Mouse (Mus musculus): Measurements from ENCODE around the gene Daam1.

The Daam1 gene

DNA sequence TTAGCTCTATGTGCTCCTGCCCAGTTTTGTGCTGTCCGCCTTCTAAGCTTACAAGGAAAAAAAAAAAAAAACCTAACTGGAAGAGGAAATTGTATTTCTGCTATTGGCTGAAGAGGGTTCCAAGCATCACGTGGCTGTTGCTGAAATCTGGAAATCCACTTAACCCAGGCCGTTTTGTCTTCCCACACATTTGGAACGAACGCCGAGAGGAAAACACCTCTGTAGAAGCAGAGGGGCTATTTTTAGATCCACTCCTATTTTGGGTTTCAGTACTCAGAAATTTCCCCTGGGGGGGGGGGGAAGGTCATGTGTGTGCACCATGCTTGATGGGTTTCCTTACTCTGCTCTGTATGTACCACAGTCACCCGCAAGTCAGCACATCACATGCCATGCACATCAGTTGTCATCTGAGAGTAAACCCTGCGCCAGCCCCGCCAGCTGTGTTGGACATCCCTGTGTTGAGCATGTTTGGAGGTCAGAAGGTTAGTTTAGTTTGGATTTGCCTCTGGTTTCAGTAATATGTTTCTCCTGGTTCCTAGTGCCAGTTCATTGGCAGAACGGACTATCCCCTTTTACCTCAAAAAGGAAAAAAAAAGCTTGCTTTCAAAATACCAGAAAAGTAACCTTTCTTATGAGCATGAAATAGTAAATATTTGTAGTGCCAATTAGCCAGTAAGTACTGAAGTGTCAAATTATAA lies 33.1 kb downstream of the Daam1 start:
- DNase-seq (ENCODE audit: extremely low read depth, low read depth), result no peak

DNA sequence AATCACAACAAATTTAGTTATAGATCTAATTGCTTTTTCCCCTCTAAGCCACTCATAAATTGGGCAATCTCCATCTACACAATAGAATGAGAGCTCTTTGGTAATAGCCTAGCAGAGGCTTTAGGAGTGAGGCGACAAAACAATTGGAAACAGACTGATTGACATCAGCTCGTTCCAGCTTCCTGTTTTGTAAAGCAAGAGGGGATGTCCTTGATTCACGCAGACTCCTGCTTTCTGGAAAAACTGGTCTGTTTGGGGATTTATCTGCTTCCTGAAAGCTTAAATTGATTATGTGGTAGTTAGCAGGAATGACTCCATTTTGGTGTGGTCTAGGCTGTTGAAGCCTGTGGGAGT lies 33.6 kb downstream of the Daam1 start:
- DNase-seq (ENCODE audit: extremely low read depth, low read depth), result no peak

DNA sequence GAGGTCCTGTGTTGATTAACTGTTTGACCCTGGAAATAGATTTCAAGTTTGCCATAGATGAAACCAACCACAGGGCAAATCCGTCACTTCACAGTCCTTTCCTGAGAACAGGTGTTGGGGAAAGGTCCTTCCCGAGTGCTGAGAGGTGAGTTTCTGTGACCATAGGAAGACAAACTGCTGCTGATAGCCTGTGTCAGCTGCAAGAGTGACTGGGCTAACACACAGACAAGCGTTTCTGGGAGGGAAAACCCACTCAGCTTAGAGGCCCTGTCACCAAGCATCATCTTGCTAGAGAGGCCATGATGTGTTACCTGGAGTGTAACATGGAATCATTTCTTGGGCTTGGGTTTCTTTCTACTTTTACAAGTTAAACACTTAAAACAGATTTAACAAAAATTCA lies 35.1 kb downstream of the Daam1 start:
- no peak for DNase-seq (ENCODE audit: extremely low read depth, low read depth)

DNA sequence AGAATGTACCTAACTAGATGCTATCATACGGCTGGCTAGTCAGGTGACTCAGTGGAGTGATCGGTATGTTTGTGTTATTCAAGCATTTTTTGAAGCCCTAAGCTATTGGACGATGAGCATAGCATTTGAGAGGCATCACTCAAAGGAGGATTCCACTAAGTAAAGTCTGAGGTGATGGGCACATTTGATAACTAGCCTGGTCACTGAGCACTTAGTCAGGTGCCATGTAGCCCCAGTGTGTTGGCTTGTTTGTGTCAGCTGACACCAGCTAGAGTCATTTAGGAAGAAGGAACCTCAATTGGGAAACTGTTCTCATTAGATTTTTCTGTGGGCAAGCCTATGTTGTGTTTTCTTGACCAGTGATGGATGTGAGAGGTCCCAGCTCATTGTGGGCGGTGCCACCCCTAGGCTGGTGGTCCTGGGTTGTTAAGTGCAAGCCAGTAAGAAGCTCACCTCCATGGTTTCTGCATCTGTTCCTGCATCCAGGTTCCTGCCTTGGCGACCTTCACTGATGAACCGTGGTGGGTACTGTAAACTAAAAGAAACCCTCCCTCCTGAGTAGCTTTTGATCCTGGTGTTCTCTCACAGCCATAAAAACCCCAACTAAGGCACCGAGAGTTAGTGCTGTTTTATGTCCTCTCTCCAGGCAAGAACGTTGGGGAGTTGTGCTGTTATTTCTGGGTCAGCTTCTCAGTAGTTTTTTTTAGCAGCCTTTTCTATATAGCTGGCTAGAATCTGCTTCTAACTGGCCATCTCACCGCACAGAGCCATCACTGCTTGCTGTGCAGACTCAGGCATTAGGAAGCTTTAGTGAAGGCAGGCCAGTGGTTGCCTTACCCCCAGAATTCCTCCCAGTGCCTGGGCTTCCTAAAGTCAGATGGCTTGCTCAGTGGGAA lies 36.7 kb downstream of the Daam1 start:
- no peak for DNase-seq (ENCODE audit: extremely low read depth, low read depth)

DNA sequence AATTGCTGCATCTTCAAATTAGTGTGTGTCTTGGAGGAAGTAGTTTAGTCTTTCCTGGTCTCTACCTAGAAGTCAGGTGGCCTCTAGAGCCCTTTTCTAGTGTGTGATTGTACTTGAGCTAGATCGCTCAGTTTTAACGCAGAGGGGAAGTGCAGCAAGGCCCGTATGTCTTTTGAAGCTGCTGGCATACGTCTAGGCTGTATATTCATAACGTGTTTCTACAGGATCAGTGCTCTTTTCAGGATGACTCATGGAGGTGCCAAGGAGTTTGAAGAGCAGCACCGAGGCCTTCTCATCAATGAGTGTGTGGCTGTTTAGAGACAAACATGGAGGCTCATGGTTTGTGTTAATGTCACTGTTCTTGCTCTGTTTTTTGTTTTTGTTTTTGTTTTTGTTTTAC lies 39.8 kb downstream of the Daam1 start:
- no peak for DNase-seq (ENCODE audit: extremely low read depth, low read depth)

DNA sequence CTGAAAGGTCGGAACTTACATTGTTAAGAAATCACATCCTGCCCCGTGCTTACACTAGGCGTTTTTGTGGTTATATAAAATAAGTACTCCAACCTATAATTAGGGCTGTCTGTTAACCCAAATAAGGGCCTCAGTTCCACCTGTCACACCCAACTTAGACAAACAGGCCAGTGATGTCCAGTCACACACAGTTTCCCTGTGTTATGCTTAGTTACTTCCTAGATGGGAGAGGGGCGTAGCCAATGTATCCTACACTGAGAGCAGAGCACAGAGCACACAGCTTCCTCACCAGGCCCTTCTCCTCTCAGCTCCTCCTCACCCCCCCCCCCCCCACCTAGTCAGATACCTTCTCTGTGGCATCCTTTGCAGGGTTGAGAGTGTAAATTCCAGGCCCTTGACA lies 41.5 kb downstream of the Daam1 start:
- no peak for DNase-seq (ENCODE audit: extremely low read depth, low read depth)

DNA sequence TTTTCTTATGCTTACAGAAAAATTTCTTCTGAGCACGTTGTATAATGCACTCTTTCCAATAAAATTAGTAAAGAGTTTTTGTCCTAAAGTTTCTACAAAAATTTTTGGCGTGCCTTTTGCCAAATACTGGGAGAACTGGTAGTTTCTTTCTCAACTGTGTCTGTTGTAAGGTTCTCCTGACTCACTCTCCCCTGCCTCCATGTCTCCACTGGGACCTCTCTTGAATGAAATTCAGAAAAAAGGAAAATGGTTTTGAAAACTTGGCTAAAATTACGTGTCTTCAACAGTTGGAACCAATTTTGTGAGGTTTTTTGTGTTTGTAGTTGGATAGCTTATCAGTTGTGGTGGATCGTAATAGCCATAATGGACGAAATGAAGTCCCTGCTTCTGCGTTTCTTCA lies 43.7 kb downstream of the Daam1 start:
- no peak for DNase-seq (ENCODE audit: extremely low read depth, low read depth)

DNA sequence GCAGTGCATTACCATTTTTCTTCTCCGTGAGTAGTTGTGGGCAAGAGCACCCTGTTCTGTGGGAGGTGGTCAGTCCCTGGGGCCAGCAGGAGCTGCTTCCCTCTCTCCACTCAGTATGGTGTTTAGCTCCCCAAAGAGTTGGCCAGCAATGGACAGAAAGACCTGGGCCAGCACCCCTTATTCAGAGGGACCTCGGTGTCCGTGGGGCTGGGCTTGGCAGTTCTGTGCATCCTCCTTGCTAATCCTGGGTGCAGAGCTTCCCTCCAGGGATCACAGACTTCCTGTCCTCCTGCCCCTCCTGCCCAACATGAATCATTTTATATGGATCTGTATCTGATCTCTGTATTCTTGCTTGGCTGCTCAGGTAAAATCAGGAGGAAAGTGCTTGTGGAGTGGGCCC lies 44.1 kb downstream of the Daam1 start:
- DNase-seq (ENCODE audit: extremely low read depth, low read depth), result no peak

DNA sequence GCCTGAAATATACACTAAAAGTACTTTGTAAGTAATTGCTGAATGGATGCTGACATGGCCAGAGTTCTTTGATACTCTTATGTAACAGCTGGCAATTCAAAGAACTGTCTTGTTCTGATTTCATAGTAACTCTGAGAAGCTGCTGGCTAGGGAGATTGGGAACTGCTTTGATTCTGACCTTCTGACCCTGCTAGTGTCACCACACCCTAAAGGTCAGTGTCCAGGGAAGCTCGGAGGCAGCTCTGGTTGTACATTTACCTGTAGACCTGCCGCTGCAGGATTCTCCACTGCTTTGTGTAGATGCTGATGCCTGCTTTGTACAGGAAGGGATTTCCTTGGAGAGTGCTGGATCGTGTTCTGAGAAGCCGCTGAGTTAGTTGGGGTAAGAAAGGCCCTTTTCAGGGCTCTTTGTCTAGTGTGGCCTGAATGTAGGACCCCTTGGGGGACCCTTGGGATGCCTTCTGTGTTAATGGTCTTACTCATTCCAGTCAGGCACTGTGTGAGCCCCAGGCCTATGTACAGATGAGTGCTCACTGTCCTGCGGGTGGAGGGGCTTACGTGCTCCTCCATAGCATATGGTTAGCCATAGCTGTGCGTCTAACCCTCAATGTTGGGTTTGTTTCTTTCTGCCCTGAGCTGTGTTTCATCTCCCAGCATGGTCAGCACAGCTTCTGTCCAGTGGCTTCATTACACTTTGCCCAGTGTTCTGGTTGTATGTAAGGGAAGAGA lies 45.0 kb downstream of the Daam1 start:
- DNase-seq (ENCODE audit: extremely low read depth, low read depth), result no peak

DNA sequence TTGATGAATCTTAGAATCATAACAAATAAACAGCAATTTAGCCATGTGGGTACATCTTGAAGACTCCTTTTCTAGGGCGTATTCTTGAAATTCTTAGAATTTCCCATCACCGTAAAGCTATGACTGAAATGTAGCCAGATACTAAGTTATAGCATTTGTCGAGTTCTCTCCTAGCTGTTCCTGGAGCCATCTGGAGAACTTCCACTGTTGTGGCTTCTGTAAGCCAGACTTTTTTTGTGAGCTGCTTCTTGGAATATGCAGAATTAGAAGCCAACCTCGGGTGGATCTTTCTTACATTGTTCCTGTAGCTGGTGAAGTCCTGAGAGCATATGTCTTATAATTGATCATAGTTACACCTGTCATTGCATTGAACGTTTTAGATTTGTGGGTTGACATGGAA lies 50.1 kb downstream of the Daam1 start:
- no peak for DNase-seq (ENCODE audit: extremely low read depth, low read depth)

DNA sequence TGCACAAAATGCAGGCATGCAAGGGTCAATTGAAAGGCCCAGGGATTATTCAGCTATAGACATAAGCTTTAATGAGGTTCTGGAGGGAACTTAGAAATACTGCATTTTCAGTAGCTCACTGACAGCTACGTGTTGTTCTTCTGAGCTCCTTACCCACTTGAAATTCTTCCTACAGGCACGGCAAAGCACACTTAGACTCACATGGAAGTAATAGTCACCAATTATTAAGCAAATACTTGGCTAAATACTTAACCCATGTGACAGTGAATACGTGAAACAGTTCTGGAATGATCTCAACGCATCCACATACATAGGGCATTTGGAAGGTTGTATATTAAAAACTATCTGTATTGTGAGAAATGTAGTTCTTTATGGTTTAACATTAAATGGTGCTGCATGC lies 50.6 kb downstream of the Daam1 start:
- no peak for DNase-seq (ENCODE audit: extremely low read depth, low read depth)

DNA sequence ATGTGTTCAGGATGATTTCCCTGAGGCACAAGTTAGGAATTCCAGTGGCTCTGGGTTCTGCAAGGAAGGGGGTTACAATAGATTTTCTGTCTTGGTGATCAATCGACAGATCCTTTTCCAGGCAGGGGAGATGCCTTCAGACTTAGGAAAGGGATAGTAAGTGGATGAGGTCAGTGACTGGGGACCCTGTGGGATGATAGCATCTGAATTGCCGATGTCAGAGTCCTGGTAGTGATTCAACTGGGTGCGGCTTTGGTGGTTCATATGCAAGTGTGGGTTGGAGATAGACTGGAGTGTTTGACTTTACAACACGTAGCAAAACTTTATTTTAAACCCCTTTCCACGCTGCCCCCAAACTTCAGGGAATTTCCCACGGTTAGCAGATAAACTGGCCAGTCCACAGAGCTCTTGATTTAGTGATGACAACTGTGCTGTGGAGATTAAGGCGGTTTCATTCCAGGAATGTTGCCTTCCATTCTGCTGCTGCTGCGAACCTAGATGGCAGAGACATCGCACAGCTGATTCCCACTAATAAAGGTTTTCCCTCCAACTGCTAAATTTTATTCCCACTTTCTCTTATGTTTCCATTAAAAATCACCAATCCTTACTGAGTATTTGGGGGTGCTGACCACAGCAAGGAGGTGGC lies 52.3 kb downstream of the Daam1 start:
- no peak for DNase-seq (ENCODE audit: extremely low read depth, low read depth)

DNA sequence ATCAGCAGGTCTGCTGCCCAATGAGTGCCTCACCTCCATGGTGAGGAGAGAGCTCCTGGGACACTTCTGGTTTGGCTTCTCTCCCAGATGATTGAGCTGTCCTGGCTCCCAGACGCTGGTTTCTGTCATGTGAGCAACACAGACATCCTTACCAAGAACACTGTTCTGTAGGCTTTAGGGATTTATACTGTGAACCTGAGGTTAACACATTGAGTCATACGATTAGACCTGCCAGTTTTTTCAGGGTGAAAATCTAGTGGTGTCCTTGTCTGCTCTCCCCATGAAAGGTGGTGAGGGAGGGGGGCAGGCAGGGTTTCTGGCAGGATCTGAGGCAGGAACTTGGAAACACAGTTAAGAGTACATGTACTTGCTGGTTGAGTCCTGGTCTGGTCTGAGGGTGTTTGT lies 54.3 kb downstream of the Daam1 start:
- DNase-seq (ENCODE audit: extremely low read depth, low read depth), result no peak

DNA sequence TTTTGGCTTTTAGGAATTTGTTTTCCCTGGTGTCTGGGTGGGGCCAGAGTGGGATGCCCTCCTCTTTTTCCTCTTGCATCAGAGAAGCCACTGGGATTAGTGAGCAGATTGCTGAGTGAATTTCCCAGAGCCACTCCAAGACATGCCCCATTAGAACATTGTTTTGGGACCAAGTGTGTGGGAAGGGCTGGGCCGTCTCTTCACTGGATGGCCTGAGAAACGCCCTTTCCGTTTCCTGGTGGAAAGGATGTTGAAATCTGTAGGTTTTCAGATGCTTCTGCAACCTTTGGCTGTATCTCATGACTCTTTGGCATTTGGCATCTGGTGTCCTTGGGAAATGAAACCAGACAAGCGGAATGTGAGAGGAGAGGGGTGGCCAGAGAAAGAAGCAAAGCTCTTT lies 54.8 kb downstream of the Daam1 start:
- no peak for DNase-seq (ENCODE audit: extremely low read depth, low read depth)

DNA sequence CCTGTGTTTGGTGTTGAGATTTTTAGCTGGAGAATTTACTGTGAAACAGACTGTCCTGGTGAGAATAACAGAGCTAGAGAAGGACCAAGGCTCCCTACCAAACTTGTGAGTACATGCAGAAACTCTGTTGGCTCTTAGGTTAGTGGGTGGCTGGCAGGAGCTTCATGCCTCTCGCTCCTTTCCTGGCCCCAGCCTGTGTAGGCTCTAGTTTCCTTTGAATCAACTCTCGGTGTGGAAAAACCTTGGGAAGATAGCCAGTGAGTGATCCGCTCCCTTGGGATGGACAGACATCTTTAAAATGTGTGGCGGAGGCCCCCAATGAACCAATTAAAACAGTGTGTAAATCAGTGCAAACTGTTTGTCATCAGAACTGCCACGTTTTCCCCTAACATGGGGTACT lies 55.5 kb downstream of the Daam1 start:
- no peak for DNase-seq (ENCODE audit: extremely low read depth, low read depth)

DNA sequence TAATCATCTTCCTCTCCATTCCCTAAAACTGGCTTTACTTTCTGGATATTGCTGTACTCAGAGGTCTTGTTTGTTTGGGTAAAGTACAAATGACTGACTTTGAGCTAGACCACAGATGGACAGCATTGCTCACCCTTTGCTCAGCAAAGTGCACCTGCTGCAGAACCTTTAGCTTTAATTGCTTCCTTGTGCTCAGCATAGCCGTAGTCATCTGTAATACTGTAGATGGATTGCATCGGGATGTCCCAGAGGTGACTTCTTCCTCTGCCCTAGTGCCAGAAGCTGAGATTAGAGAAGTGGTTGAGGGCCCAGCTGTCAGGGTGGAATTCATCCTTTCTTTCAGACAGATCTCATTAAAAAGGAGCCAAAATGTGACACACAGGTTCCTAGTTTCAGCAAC lies 56.1 kb downstream of the Daam1 start:
- no peak for DNase-seq (ENCODE audit: extremely low read depth, low read depth)

DNA sequence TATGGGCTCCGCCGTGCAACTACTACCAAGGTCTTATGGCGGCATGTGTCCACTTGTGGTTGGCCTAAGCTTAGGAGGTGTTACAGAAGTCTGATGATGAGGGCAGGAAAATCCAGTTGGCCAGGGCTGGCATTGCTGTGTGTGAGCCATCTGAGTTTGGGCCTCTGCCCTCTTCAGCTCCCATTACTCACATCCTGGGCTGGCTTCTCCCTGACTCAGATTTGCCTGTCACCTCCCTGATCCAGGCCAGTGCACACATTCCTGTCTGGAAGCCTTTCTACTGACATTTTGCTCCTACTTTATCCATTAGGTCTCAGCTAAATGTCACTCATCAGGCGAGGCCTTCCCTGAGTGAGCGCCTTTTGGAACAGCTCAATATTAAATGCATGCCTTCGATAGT lies 57.5 kb downstream of the Daam1 start:
- DNase-seq (ENCODE audit: extremely low read depth, low read depth), result no peak

DNA sequence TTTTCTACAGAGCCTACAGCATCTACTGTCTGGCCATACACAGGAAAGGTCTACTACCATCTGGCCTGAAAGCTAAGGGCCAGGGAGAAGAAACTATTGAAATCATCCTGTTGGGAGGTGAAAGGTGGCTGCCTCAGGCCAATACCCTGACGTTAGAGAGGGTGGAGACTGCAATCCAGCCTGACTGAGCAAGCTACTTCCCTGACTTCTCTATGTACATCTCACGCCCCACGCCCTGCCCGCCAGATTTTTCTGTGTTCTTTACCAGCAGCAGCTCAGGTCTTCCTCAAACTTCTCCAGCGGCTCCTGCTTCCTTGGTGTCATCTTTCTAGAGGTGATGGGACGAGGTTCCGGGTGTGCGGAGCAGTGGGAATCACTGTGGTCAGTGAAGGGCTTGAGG lies 58.4 kb downstream of the Daam1 start:
- DNase-seq (ENCODE audit: extremely low read depth, low read depth), result no peak

DNA sequence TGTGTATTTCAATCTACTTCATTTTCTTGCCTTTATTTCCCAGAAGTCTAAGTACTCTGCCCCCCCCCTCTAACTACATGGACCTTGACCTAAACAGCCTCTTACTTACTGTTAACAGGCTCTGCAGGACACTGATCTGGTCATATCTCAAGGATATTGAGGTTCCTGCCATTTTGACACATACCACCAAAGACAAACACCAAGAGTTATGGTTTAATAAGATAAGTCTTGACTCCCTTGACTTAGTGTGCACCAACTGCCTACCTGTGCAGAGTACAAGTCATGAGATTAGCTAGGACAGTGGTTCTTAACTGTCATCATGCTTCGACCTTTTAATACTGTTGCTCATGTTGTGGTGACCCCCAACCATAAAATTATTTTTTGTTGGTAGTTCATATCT lies 59.4 kb downstream of the Daam1 start:
- DNase-seq (ENCODE audit: extremely low read depth, low read depth), result no peak

DNA sequence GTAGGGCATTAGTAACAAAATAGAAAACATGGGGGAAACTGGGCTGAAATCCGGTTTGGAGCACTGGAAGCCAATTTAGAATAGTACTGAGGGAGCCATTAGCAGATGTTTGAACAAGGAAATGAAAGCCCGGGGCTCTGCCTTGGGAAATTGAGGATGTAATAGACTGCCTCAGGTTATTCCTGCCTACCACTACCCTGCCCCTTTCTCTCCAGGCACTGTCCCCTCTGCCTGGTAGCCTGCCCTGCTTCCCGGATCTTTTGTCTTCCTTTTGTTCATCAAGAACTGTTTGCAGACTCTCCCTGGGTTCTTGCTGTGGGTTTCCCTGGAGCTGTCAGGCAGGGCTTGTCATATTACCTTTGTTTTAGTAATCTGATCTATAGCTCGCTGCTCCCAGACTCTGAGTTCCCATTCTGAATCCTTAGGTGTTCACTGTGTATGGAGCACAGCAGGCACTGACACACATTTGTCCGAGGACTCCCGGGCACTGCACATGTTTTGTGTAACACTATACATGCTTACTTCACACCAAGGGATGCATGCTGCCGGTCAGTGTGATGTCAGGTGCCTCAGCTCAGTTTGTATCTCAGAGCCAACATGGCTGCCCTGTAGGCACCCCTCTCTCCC lies 61.0 kb downstream of the Daam1 start:
- DNase-seq (ENCODE audit: extremely low read depth, low read depth), result no peak

DNA sequence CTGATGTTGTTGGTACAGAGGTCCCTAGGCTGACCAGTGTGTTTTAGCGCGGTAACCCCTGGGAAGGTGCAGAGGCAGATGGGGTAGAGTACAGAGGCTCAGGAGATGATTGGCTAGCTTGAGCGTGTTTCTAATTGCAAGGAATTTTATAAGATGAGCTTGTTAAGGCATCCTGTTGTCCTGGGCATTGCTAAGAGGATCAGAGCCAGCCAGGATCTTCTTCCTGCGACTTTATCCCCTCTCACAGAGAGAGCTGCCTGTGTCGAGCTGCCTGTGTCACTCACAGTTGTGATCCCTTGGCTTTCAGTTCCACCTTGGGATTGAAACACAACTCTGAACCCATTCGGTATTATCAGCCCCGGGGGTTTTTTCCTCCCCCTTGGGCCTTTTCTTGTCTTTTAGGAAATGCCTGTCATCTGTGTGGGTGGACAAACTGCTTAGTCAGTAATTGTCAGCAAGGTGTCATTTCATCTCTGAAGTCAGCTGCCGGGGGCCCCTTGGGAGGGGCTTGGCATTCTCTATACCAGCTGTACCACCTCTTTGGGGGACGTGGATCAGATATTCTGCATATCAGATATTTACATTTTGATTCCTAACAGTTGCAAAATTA lies 62.2 kb downstream of the Daam1 start:
- no peak for DNase-seq (ENCODE audit: extremely low read depth, low read depth)

Data from MEL-GATA-1-ER (cell line).